Mouse (Mus musculus): ENCODE measurements around the gene Tmem169. TPM values are rescaled to one million over a fixed set of nuclear protein-coding genes. Genes with fewer than 3 reads are reported as not detected.

The Tmem169 gene
- total RNA-seq, 2 experiments from 2014 or later = not detected

GRCm38 (mm10) chr1:72282604-72283003, 1.6 kb upstream of the Tmem169 start:
- intact Hi-C loops (cut with DNase I) = no loop called here
- DNase-seq = no peak

- no peak for DNase-seq
- intact Hi-C loops (cut with DNase I) = no loop called here
Measured at GRCm38 (mm10) chr1:72284539-72284938, 370 bp downstream of the Tmem169 start.

- intact Hi-C loops (cut with DNase I) = no loop called here
- no peak for DNase-seq
Measured at GRCm38 (mm10) chr1:72286904-72287303, 2.7 kb downstream of the Tmem169 start.

GRCm38 (mm10) chr1:72287893-72288292, 3.7 kb downstream of the Tmem169 start:
- no peak for DNase-seq
- intact Hi-C loops (cut with DNase I) = no loop called here

- intact Hi-C loops (cut with DNase I) = no loop called here
- no peak for DNase-seq
Measured at GRCm38 (mm10) chr1:72288527-72289150, 4.5 kb downstream of the Tmem169 start.

GRCm38 (mm10) chr1:72290896-72291295, 6.7 kb downstream of the Tmem169 start:
- intact Hi-C loops (cut with DNase I) = no loop called here
- no peak for DNase-seq

GRCm38 (mm10) chr1:72291421-72291820, 7.3 kb downstream of the Tmem169 start:
- DNase-seq = no peak
- intact Hi-C loops (cut with DNase I) = no loop called here

GRCm38 (mm10) chr1:72291925-72292324, 7.8 kb downstream of the Tmem169 start:
- intact Hi-C loops (cut with DNase I) = no loop called here
- no peak for DNase-seq

- intact Hi-C loops (cut with DNase I) = no loop called here
- DNase-seq = no peak
Measured at GRCm38 (mm10) chr1:72293869-72294663, 9.9 kb downstream of the Tmem169 start.

- intact Hi-C loops (cut with DNase I) = no loop called here
- DNase-seq = peak in 1 of 2 experiments; percentile 15
Measured at GRCm38 (mm10) chr1:72295746-72296145, 11.6 kb downstream of the Tmem169 start.

GRCm38 (mm10) chr1:72301845-72302244, 17.7 kb downstream of the Tmem169 start:
- intact Hi-C loops (cut with DNase I) = no loop called here
- no peak for DNase-seq

GRCm38 (mm10) chr1:72306241-72306640, 22.1 kb downstream of the Tmem169 start:
- intact Hi-C loops (cut with DNase I) = no loop called here
- DNase-seq = no peak

- no peak for DNase-seq
- intact Hi-C loops (cut with DNase I) = no loop called here
Measured at GRCm38 (mm10) chr1:72306679-72307181, 22.6 kb downstream of the Tmem169 start.

GRCm38 (mm10) chr1:72307317-72307798, 23.2 kb downstream of the Tmem169 start, which contains the start of gene Xrcc5:
Xrcc5 (plus strand) TSS chr1:72307421.
- intact Hi-C loops (cut with DNase I) = no loop called here
- peak; percentile 75 to 86 for DNase-seq

GRCm38 (mm10) chr1:72308919-72309318, 24.8 kb downstream of the Tmem169 start:
- no peak for DNase-seq
- intact Hi-C loops (cut with DNase I) = no loop called here

GRCm38 (mm10) chr1:72309744-72310424, 25.7 kb downstream of the Tmem169 start:
- intact Hi-C loops (cut with DNase I) = loop anchor here (5.0 to 10.0 kb wide), 2 partner anchors 267 to 545 kb away; no protein-coding TSS in a partner anchor
- DNase-seq = no peak

- no peak for DNase-seq
- intact Hi-C loops (cut with DNase I) = loop anchor here (5.0 to 10.0 kb wide), 2 partner anchors 264 to 542 kb away; no protein-coding TSS in a partner anchor
Measured at GRCm38 (mm10) chr1:72312701-72313398, 28.7 kb downstream of the Tmem169 start.

- intact Hi-C loops (cut with DNase I) = loop anchor here (5.0 to 10.0 kb wide), 2 partner anchors 264 to 541 kb away; no protein-coding TSS in a partner anchor
- no peak for DNase-seq
Measured at GRCm38 (mm10) chr1:72313399-72314039, 29.4 kb downstream of the Tmem169 start.

- intact Hi-C loops (cut with DNase I) = loop anchor here (10.0 kb wide), 1 partner anchor 539 kb away; no protein-coding TSS in a partner anchor
- DNase-seq = no peak
Measured at GRCm38 (mm10) chr1:72315447-72315846, 31.3 kb downstream of the Tmem169 start.

Data from gastrocnemius, postnatal 36 days (tissue).